ENCODE assay signal across 23 mouse cellular contexts in genomic region chr11:77672746-77673145, GRCm38 (mm10). TPM values are rescaled to one million over a fixed set of nuclear protein-coding genes. Genes with fewer than 3 reads are reported as not detected.
"Had no signal": no experiment of that assay in that cellular context is flagged by ENCODE, and none has a peak within 500 bp of the region (broad histone marks: within the 10 kb centered on the region; RNA-seq: fewer than 3 reads in every experiment).

No protein-coding gene starts in this region.

- H3K27me3 ChIP-seq: midbrain, embryonic 12.5 days; neural tube, embryonic 13.5 days; neural tube, embryonic 15.5 days; stomach, embryonic 15.5 days had no signal

- H3K4me2 ChIP-seq: lung, embryonic 14.5 days; midbrain, embryonic 12.5 days; neural tube, embryonic 13.5 days; neural tube, embryonic 15.5 days; stomach, embryonic 15.5 days had no signal

- H3K9ac ChIP-seq: lung, embryonic 14.5 days; midbrain, embryonic 12.5 days; neural tube, embryonic 13.5 days; neural tube, embryonic 15.5 days; stomach, embryonic 15.5 days had no signal

- ATAC-seq: midbrain, embryonic 16.5 days had no signal

- H3K4me1 ChIP-seq: midbrain, embryonic 10.5 days; midbrain, embryonic 12.5 days; neural tube, embryonic 13.5 days; neural tube, embryonic 15.5 days; stomach, embryonic 15.5 days had no signal

- H3K4me3 ChIP-seq: midbrain, embryonic 10.5 days; midbrain, embryonic 12.5 days; myocyte; neural tube, embryonic 13.5 days; neural tube, embryonic 15.5 days; stomach, embryonic 15.5 days had no signal

- H3K9me3 ChIP-seq: midbrain, embryonic 10.5 days; neural tube, embryonic 15.5 days had no signal

- H3K27ac ChIP-seq: midbrain, embryonic 10.5 days; midbrain, embryonic 12.5 days; neural tube, embryonic 13.5 days; neural tube, embryonic 15.5 days; stomach, embryonic 15.5 days; stomach, postnatal 0 days had no signal

- H3K36me3 ChIP-seq: midbrain, embryonic 10.5 days; midbrain, embryonic 12.5 days; neural tube, embryonic 13.5 days; neural tube, embryonic 15.5 days; stomach, embryonic 15.5 days had no signal

- DNase-seq: lung, adult 18-20 months; lung, postnatal 10 days; lung, postnatal 4 days; midbrain, embryonic 14.5 days; right cerebral cortex, adult 18-20 months; right cerebral cortex, postnatal 25 days; thymus, adult 2 months; thymus, postnatal 25 days had no signal

RNA-seq across cellular contexts. Expression of gene Cryba1, which starts 52.3 kb away (rescaled TPM):
- total RNA-seq: megakaryocyte, adult 5-6 weeks; megakaryocyte-erythroid progenitor cell, adult 5-6 weeks had no signal
- polyA plus RNA-seq: lung, embryonic 14.5 days; lung, embryonic 16.5 days; myocyte; spleen, adult 2 months; stomach, embryonic 15.5 days; stomach, postnatal 0 days; testis, adult 2 months; urinary bladder, adult 2 months had no signal
